Mouse (Mus musculus) telencephalon, adult 2 months (tissue): ENCODE measurements at regions not wholly inside any gene's neighbourhood (a gene's known extent, or its start where the extent isn't known, plus 50 kb on each side); places are given as distances from the start of the nearest gene placed in this dataset.

ENCODE experiments used
- DNase-seq: peaks from one replicate; pipeline ENCODE4 v3.0.0-alpha.2; 2011; ENCODE audit warnings: low read depth, low spot score

DNA sequence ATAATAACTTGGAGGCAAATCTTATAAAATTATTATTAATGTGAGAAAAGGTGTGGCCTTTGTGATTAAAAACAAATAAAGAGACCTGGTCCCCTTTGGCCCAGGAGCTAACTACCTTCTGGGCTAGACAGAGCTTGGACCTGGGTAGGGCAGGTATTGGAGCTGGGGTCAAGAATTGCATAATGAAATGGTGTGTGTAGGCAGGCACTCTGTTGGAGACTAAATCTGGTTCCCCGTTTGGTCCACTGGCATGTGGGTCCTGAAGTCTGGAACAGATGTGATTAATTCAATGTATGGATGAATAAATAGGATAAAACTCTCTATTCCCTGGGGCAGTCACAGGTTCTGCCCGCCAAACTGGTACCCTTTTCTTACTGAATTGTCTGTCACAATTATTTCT lies 301.3 kb upstream of the Clnk start:
- DNase-seq: no peak

GRCm38 (mm10) chr5:39176906-39177305 lies 300.3 kb upstream of the Clnk start:
- no peak for DNase-seq

DNA sequence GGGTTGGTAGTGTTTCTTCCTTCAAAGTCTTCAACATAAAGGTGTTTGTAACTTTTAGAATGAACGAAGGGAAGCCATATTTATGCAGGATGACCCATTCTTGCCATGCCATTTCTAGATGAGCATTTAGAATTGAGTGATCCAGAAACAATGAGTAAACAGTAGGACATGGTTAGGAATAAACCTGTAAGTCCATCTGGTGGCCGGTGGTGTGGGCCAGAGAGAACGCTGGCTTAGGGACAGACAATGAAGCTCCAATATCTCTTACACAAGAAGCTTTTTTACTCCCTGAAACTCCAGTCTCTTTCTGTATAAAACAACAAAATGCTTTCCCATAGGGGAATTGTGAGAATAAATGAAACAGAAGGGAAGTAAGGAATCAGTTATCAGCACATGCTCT lies 296.9 kb upstream of the Clnk start:
- no peak for DNase-seq

DNA sequence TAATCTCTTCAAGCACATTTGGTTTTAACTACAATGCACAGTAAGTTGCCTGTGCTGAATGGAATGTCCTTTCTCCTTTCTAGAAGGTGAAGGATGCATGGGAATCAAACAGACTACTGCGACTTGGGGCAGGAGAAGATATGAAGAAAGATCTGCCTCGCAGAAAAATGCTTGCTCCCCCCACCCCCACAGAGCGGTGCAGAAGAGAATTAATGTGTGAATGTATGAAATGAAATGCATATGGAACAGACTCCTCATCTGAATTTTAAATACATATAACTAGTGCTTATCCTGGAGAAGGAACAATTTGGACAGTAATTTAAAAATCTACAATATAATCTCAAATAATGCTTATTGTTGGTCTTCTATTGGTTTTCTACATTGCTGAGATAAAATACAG lies 283.0 kb upstream of the Clnk start:
- no peak for DNase-seq

- no peak for DNase-seq
These were observed 279.2 kb upstream of the Clnk start for GRCm38 (mm10) chr5:39155763-39156162.

DNA sequence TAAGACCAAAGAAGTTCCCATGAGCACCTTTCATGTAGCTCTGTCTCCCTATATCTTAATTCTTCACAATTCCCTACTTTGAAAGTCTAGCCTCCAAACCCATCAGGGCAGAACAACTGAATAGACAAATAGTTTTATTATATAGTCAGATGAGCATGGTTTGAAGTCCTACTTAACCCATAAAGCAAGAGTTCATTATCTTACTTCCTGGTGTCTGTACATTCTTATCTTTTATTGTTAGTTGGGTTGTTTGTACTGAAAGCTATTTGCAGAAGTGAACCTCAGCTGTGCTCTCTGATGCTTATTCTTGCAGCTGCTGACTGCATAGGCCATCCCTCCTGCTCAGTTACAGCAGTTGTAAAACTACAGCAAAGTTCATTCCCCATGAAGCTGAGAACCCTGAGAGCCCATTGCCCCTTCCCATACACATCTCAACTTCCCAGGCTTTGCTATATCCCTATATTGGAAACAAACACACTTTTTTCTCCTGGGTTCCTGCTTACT lies 276.7 kb upstream of the Clnk start:
- no peak for DNase-seq

DNA sequence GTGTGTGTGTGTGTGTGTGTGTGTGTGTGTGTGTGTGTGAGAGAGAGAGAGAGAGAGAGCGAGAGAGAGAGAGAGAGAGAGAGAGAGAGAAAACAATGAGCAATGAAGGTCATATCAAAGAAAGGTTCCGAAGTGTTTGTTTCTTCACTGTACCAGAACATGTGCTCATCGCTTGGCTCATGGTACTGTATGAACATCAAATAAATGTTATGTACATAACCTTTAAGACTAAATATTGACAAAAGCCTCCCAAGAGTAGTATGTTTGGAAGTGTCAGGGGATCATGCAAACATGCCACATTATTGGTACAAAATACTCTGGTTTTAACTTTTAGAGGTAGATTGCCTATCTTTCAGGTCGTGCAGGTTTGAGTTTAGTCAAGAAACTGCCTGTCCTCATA lies 275.3 kb upstream of the Clnk start:
- no peak for DNase-seq

- no peak for DNase-seq
These were observed 274.3 kb upstream of the Clnk start for GRCm38 (mm10) chr5:39150891-39151290.

DNA sequence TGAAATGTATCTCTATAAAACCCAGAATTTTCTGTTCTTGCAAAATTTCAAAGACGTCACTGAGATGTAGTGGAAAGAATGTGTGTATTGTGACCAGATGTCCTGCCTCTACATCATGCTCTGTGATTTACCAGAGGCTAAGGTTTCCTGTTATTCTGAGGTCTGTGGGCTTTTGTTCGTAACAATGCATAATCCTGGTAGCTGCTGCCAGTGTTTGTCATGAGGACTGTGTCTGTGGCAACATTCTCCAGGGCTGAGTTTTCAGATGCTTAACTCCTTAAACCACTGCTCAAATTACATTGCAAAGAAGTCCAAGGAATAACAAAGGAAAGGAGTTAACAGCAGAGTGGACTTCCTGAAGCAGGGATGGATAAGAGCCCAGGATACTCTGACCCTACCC lies 269.0 kb upstream of the Clnk start:
- peak; percentile 72 for DNase-seq

- DNase-seq: no peak
These were observed 267.6 kb upstream of the Clnk start for GRCm38 (mm10) chr5:39144225-39144624.

DNA sequence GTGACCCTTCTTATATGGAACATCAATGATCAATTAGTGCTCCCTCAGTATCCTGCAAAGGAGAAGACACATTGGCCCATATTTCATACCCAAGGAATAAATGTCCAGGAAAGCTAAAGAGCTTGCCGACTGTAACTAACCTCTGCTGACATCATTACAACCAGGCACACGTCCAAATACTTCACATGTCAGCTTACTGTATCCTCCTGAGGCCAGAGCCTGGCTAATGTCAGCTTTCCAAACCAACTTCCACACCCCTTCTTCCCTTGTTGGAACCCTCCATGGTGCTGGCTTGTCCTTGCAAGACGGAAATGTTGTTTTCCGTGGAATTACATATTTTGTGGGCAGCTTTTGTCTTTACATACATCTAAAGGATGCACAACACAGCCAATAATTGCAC lies 267.0 kb upstream of the Clnk start:
- no peak for DNase-seq

DNA sequence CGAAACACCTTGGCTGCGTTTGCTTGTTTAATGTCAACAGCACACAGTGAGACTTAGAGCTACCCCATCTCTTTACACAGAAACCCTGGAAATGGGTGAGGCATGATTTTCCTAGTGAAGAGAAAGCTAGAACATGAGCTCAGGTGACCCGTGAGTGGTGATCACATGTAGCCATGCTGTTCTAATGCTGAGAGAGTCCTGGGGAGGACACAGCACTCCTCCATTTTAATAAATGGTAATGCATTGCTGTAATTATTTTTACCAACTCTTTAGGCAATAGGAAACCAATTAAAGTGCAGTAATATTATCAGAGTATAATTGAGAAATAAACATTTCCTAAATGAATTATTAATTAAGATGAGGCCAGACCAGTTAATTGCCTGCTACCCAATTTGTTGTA lies 261.8 kb upstream of the Clnk start:
- DNase-seq: no peak

- no peak for DNase-seq
These were observed 252.3 kb upstream of the Clnk start for GRCm38 (mm10) chr5:39128931-39129330.

GRCm38 (mm10) chr5:39126833-39127232 lies 250.2 kb upstream of the Clnk start:
- no peak for DNase-seq

DNA sequence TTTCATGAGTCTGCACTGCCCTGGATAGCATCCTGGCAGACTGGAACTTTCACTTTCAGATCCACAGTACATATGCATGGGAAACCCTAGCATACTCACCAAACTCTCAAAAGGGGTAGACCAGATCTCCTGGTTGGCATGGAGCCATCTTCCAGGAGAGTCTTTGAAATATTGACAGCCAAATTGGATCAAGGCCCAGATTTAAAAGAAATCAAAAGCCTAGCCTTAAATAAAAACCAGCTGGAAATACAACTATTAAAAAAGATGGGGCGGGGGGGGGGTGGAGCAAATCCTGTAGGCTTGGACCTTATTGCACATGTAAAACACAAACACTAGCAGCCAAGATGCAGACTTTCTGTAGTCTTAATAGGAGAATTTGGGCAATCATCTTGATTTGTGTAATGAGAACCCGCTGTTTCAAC lies 249.7 kb upstream of the Clnk start:
- no peak for DNase-seq

- DNase-seq: no peak
These were observed 233.7 kb upstream of the Clnk start for GRCm38 (mm10) chr5:39110336-39110735.

- DNase-seq: no peak
These were observed 232.9 kb upstream of the Clnk start for GRCm38 (mm10) chr5:39109526-39109925.

GRCm38 (mm10) chr5:39099113-39099512 lies 222.5 kb upstream of the Clnk start:
- DNase-seq: no peak

DNA sequence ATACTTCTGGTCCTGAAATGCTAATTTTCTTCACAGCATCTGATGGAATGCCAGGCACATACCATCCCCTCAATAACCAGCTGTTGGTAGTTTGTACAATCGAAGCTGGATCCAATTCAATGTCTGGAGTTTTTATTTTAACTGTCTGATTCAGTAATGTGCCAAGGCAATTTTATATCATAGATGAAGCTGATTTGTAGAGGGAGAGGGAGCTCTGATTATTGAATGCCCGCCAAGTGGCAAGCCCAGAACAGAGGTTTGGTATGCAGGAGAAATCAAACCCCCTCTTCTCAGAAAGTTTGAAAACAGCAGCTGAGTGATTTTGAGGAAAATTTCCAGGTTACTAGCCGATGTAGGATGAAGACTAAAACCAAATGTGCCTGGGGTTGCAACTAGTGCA lies 218.3 kb upstream of the Clnk start:
- DNase-seq: no peak

DNA sequence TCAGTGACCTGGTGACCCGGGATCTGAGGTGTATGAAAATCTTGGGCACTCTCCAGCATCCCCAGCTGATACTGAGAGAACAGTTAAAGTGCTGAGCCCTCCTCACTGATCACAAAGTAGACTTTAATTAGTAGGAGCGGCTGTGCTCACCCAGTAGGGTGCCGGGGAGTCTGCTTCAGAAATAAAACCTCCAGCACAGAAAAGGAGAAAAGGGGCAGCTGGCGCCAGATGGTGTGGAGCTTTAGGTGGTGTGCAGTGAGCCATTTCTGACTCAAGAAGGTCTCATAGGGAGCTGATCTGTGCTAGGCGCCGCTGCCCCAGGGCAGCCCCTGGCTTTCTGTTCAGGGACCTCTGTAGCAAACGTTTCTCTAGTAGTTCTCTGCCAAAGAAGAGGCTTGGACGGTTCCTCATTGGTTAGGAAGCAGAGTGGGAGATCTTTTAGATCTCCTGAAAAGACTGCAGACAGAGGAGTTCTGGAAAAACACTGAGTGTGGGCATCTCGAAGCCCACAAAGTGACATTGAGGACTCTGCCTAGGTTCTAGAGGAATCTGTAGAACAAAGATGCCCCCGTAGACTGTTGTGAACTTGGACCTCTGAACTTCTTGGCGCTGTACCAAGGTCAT lies 200.1 kb upstream of the Clnk start:
- DNase-seq: no peak

- no peak for DNase-seq
These were observed 193.1 kb upstream of the Clnk start for GRCm38 (mm10) chr5:39069683-39070082.

GRCm38 (mm10) chr5:39063061-39063460 lies 186.4 kb upstream of the Clnk start:
- peak; percentile 90 for DNase-seq

GRCm38 (mm10) chr5:39052490-39053250 lies 176.1 kb upstream of the Clnk start:
- peak; percentile 90 for DNase-seq
